Mouse (Mus musculus) MEL (cell line): ENCODE data around the gene Mroh9. TPM values are rescaled to one million over a fixed set of nuclear protein-coding genes. Genes with fewer than 3 reads are reported as not detected.

Source experiments
- DNase-seq: peaks from one replicate; pipeline ENCODE4 v3.0.0; 2011; ENCODE audit warnings: low read depth, low spot score
- H3K27ac ChIP-seq: 2 replicates; pipeline ENCODE4 v1.5.1; 2012; ENCODE audit warnings: low read depth, mild to moderate bottlenecking, control low read depth, low read length, moderate library complexity; ENCODE audit not compliant: control insufficient read depth
- H3K27me3 ChIP-seq, 2 experiments: fragments of 150-350 bp in 1 of 2; sonication (generic) in 1 of 2; 2 replicates each; pipeline ENCODE4 v1.6.1; 2012; ENCODE audit warnings: low read length in 2 of 2, mild to moderate bottlenecking in 2 of 2, improper control_type of control experiment in 1 of 2, moderate library complexity in 1 of 2; ENCODE audit not compliant: insufficient read depth in 2 of 2, control insufficient read depth in 1 of 2
- H3K36me3 ChIP-seq, 2 experiments: 2 replicates each; pipeline ENCODE4 v1.6.1; 2012 to 2014; ENCODE audit warnings: low read length in 2 of 2, improper control_type of control experiment in 1 of 2, inconsistent platforms in 1 of 2, mild to moderate bottlenecking in 1 of 2; ENCODE audit not compliant: insufficient read depth in 2 of 2, control insufficient read depth in 1 of 2
- H3K4me1 ChIP-seq, 2 experiments: fragments of 150-350 bp in 1 of 2; sonication (generic) in 1 of 2; 2 replicates each; pipeline ENCODE4 v1.6.1; 2012; ENCODE audit warnings: low read length in 2 of 2, improper control_type of control experiment in 1 of 2, mild to moderate bottlenecking in 1 of 2; ENCODE audit not compliant: insufficient read depth in 2 of 2, control insufficient read depth in 1 of 2
- H3K4me3 ChIP-seq, 2 experiments: fragments of 150-350 bp in 1 of 2; sonication (generic) in 1 of 2; 2 replicates each; pipeline ENCODE4 v1.5.1; 2012; ENCODE audit warnings: low read depth in 2 of 2, low read length in 2 of 2, mild to moderate bottlenecking in 2 of 2, moderate library complexity in 2 of 2, control low read depth in 1 of 2, improper control_type of control experiment in 1 of 2; ENCODE audit not compliant: control insufficient read depth in 1 of 2, insufficient read depth in 1 of 2
- H3K79me2 ChIP-seq: 2 replicates; pipeline ENCODE4 v1.6.1; 2012; ENCODE audit warnings: mild to moderate bottlenecking, low read length, moderate library complexity; ENCODE audit not compliant: control insufficient read depth, poor library complexity, insufficient read depth
- H3K9ac ChIP-seq: 2 replicates; pipeline ENCODE4 v1.6.1; 2012; ENCODE audit warnings: low read depth, mild to moderate bottlenecking, control low read depth, low read length, moderate library complexity; ENCODE audit not compliant: control insufficient read depth, poor library complexity, severe bottlenecking
- H3K9me3 ChIP-seq: fragments of 150-350 bp; sonication (generic); replicated peaks from 2 replicates; pipeline ENCODE4 v1.6.1; 2012; ENCODE audit warnings: mild to moderate bottlenecking, low read length, improper control_type of control experiment, moderate library complexity; ENCODE audit not compliant: insufficient read depth
- CHD1 ChIP-seq: IDR thresholded peaks from 2 replicates; pipeline ENCODE4 v1.6.1; 2012; ENCODE audit warnings: low read depth, mild to moderate bottlenecking, inconsistent platforms, low read length, improper control_type of control experiment
- CHD2 ChIP-seq: IDR thresholded peaks from 2 replicates; pipeline ENCODE4 v1.6.1; 2011; ENCODE audit warnings: low read length, improper control_type of control experiment
- CTCF ChIP-seq, 3 experiments: IDR thresholded peaks in 2 of 3; conservative IDR thresholded peaks in 1 of 3; 2 replicates each; pipeline ENCODE4 v1.5.1; 2011 to 2012; ENCODE audit warnings: low read length in 3 of 3, low read depth in 2 of 3, mild to moderate bottlenecking in 2 of 3, improper control_type of control experiment in 1 of 3, inconsistent platforms in 1 of 3, mixed read lengths in 1 of 3, moderate library complexity in 1 of 3; ENCODE audit not compliant: control insufficient read depth in 1 of 3, insufficient read depth in 1 of 3, poor library complexity in 1 of 3, severe bottlenecking in 1 of 3
- E2F4 ChIP-seq: IDR thresholded peaks from 2 replicates; pipeline ENCODE4 v1.6.1; 2011; ENCODE audit warnings: low read depth, low read length, improper control_type of control experiment, borderline replicate concordance
- EP300 ChIP-seq, 2 experiments: IDR thresholded peaks; 2 replicates each; pipeline ENCODE4 v1.6.1; 2011; ENCODE audit warnings: improper control_type of control experiment in 2 of 2, low read length in 2 of 2, low read depth in 1 of 2, mild to moderate bottlenecking in 1 of 2
- GATA1 ChIP-seq: IDR thresholded peaks from 2 replicates; pipeline ENCODE4 v1.6.1; 2011; ENCODE audit warnings: low read depth, low read length, improper control_type of control experiment
- MAFK ChIP-seq: IDR thresholded peaks from 2 replicates; pipeline ENCODE4 v1.6.1; 2011; ENCODE audit warnings: low read depth, mild to moderate bottlenecking, low read length, improper control_type of control experiment, borderline replicate concordance
- MAX ChIP-seq: IDR thresholded peaks from 2 replicates; pipeline ENCODE4 v1.6.1; 2011; ENCODE audit warnings: low read length, improper control_type of control experiment
- MAZ ChIP-seq: IDR thresholded peaks from 2 replicates; pipeline ENCODE4 v1.6.1; 2012; ENCODE audit warnings: low read depth, mild to moderate bottlenecking, inconsistent platforms, low read length, improper control_type of control experiment
- MXI1 ChIP-seq: IDR thresholded peaks from 2 replicates; pipeline ENCODE4 v1.6.1; 2011; ENCODE audit warnings: mild to moderate bottlenecking, low read depth, low read length, improper control_type of control experiment
- MYC ChIP-seq: IDR thresholded peaks from 2 replicates; pipeline ENCODE4 v1.6.1; 2011; ENCODE audit warnings: low read depth, mild to moderate bottlenecking, low read length, improper control_type of control experiment, moderate library complexity
- NELFE ChIP-seq: IDR thresholded peaks from 2 replicates; pipeline ENCODE4 v1.6.1; 2011; ENCODE audit warnings: low read depth, low read length, improper control_type of control experiment
- NRF1 ChIP-seq: IDR thresholded peaks from 2 replicates; pipeline ENCODE4 v1.6.1; 2014; ENCODE audit warnings: low read depth, mild to moderate bottlenecking, inconsistent platforms, low read length, improper control_type of control experiment, moderate library complexity; ENCODE audit not compliant: poor library complexity, insufficient read depth, severe bottlenecking
- SIN3A ChIP-seq: IDR thresholded peaks from 2 replicates; pipeline ENCODE4 v1.6.1; 2012; ENCODE audit warnings: low read length, improper control_type of control experiment, inconsistent platforms
- SMC3 ChIP-seq: IDR thresholded peaks from 2 replicates; pipeline ENCODE4 v1.6.1; 2011; ENCODE audit warnings: low read depth, low read length, improper control_type of control experiment
- TBP ChIP-seq: IDR thresholded peaks from 2 replicates; pipeline ENCODE4 v1.8.0; 2011; ENCODE audit warnings: low read depth, low read length, improper control_type of control experiment
- TCF12 ChIP-seq: IDR thresholded peaks from 2 replicates; pipeline ENCODE4 v1.6.1; 2014; ENCODE audit warnings: low read depth, mild to moderate bottlenecking, inconsistent platforms, low read length, improper control_type of control experiment, moderate library complexity
- USF1 ChIP-seq: IDR thresholded peaks from 2 replicates; pipeline ENCODE4 v1.6.1; 2014; ENCODE audit warnings: low read depth, mild to moderate bottlenecking, inconsistent platforms, low read length, improper control_type of control experiment, moderate library complexity
- ZC3H11A ChIP-seq: IDR thresholded peaks from 2 replicates; pipeline ENCODE4 v1.6.1; 2012; ENCODE audit warnings: low read depth, mild to moderate bottlenecking, inconsistent platforms, low read length, improper control_type of control experiment
- ZMIZ1 ChIP-seq: IDR thresholded peaks from 2 replicates; pipeline ENCODE4 v1.6.1; 2012; ENCODE audit warnings: low read depth, mild to moderate bottlenecking, inconsistent platforms, low read length, improper control_type of control experiment, moderate library complexity
- polyA plus RNA-seq, 2 experiments: library from polyadenylated mRNA; stranded (reverse) in 1 of 2; unstranded in 1 of 2; fragments of >175 nt in 1 of 2; fragments of >200 nt in 1 of 2; gene quantifications; 2 replicates each; pipeline versions ENCODE4 v1.2.1 to v1.2.4; 2012; ENCODE audit warnings: low replicate concordance in 2 of 2, low read depth in 1 of 2; ENCODE audit not compliant: insufficient read length in 2 of 2, insufficient read depth in 1 of 2, missing spikeins in 1 of 2
- total RNA-seq: library from RNA; depleted of rRNA; stranded (reverse); fragments of 300-350 nt; gene quantifications from 2 replicates; pipeline ENCODE4 v1.2.3, GENCODE M21; 2012

The Mroh9 gene
- total and polyA plus RNA-seq, 3 experiments = not detected

- Histone ChIP-seq H3K9ac (no peak overlapping the region), H3K27me3 (no peaks in the 10 kb centered on the region), H3K36me3 (no peaks in the 10 kb centered on the region), H3K79me2 (no peaks in the 10 kb centered on the region), H3K4me3 (no peak overlapping the region), H3K4me1 (no peaks in the 10 kb centered on the region), H3K27ac (no peak overlapping the region)
- DNase-seq = no peak
- TF ChIP-seq TCF12 = no peak
- no peak for TF ChIP-seq USF1
- no peak for TF ChIP-seq SIN3A
- TF ChIP-seq E2F4 = no peak
- TF ChIP-seq MAX = no peak
- TF ChIP-seq TBP = no peak
- no peak for TF ChIP-seq NELFE
- TF ChIP-seq EP300 (IDR thresholded peaks at IDR 0.05; ENCODE audit: low read depth in 1 of 2, low read length in 2 of 2) = no peak
- TF ChIP-seq MYC = no peak
- TF ChIP-seq ZC3H11A = no peak
- TF ChIP-seq GATA1 = no peak
- no peak for TF ChIP-seq CTCF (IDR thresholded peaks at IDR 0.05 in 2 of 3, conservative IDR thresholded peaks at IDR 0.05 in 1 of 3; ENCODE audit: control insufficient read depth in 1 of 3, insufficient read depth in 1 of 3, low read depth in 2 of 3, low read length in 3 of 3, poor library complexity in 1 of 3, severe bottlenecking in 1 of 3)
- no peak for TF ChIP-seq MAZ
- no peak for TF ChIP-seq SMC3
- TF ChIP-seq NRF1 = no peak
- TF ChIP-seq MAFK = no peak
- TF ChIP-seq, all 39 proteins: peak for 0
- no peaks in the 10 kb centered on the region for H3K9me3 ChIP-seq
Measured at GRCm38 (mm10) chr1:163122414-163122813, 36.9 kb upstream of the Mroh9 start.

- H3K9ac ChIP-seq = no peak overlapping the region
- TF ChIP-seq ZMIZ1 (no peak), ZC3H11A (no peak), MYC (no peak), CHD1 (no peak), CHD2 (no peak), EP300 (IDR thresholded peaks at IDR 0.05; ENCODE audit: low read depth in 1 of 2, low read length in 2 of 2) (no peak), E2F4 (no peak), MXI1 (no peak)
- no peaks in the 10 kb centered on the region; a peak in 1 of 4 replicates for H3K27me3 ChIP-seq
- H3K79me2 ChIP-seq = no peaks in the 10 kb centered on the region
- no peak overlapping the region for H3K27ac ChIP-seq
- no peaks in the 10 kb centered on the region for H3K9me3 ChIP-seq
- no peak for DNase-seq
- H3K36me3 ChIP-seq = no peaks in the 10 kb centered on the region
- H3K4me1 ChIP-seq = no peaks in the 10 kb centered on the region
- no peak overlapping the region for H3K4me3 ChIP-seq
Measured at GRCm38 (mm10) chr1:163113461-163114174, 28.1 kb upstream of the Mroh9 start.
